Mouse (Mus musculus): ENCODE measurements around the gene Gm14226.

DNA sequence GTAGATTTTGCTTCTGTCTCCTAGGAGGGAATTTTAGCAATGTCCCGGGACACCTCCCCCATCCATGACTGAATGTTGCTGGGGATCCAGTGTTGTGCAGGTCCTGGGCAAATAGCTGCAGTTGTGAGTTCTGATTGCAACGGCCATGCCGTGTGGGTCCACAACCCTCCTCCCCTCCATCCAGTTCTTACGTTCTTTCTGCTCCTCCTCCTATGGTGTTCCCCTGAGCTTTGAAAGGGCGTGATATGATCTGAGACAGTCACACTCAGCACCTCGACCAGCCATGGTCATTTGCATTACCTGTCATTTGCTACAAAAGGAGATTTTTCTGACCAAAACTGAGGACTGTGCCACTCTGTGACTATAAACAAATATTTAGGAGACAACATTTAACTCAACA lies 57.6 kb downstream of the Gm14226 start:
- no peak for TF ChIP-seq CTCF (IDR thresholded peaks at IDR 0.05; ENCODE audit: control insufficient read depth, insufficient read depth, insufficient read length)
- TF ChIP-seq MYOG (IDR thresholded peaks at IDR 0.05; ENCODE audit: control insufficient read depth, extremely low read depth, insufficient read length): no peak
- TF ChIP-seq USF1 (IDR thresholded peaks at IDR 0.05; ENCODE audit: low read depth): no peak
- TF ChIP-seq FOSL1 (IDR thresholded peaks at IDR 0.05; ENCODE audit: insufficient read depth, low read length, poor library complexity, severe bottlenecking): no peak
- TF ChIP-seq MAX (IDR thresholded peaks at IDR 0.05): no peak
- TF ChIP-seq MYOD1 (IDR thresholded peaks at IDR 0.05; ENCODE audit: control insufficient read depth, insufficient read length, low read depth): no peak
- no peak for TF ChIP-seq CEBPB (IDR thresholded peaks at IDR 0.05; ENCODE audit: low read depth)

Data from C2C12 (cell line).